Mouse (Mus musculus): ENCODE results near the gene Zfp638. TPM values are rescaled to one million over a fixed set of nuclear protein-coding genes. Genes with fewer than 3 reads are reported as not detected.
"Not testable (repeated sequence)": the region's sequence is repeated elsewhere in the genome, so short reads cannot be mapped to it uniquely, and the experiment has no call there.

The Zfp638 gene
- polyA plus RNA-seq, 1 experiment from 2014 or later: 50.8 TPM

DNA sequence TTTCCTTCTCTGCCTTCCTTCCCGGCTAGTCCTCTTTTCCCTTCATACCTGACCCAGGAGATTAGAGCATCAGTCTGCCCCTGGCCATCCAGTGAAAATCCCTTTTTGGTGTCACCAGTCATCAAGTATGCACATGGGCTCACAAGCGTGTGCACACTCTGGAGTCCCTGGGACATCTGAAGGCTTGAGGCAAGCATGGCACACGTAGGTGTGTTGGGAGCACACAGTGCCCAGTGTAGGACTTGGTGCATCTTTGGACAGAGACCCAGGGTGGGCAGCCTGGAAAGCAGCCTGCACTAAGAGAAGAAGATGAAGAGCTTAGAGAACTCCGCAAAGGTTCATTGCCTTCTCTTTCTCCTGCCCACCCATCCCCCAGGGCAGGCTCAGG is 143.0 kb downstream of the Zfp638 start:
- DNase-seq (ENCODE audit: low spot score): no peak

DNA sequence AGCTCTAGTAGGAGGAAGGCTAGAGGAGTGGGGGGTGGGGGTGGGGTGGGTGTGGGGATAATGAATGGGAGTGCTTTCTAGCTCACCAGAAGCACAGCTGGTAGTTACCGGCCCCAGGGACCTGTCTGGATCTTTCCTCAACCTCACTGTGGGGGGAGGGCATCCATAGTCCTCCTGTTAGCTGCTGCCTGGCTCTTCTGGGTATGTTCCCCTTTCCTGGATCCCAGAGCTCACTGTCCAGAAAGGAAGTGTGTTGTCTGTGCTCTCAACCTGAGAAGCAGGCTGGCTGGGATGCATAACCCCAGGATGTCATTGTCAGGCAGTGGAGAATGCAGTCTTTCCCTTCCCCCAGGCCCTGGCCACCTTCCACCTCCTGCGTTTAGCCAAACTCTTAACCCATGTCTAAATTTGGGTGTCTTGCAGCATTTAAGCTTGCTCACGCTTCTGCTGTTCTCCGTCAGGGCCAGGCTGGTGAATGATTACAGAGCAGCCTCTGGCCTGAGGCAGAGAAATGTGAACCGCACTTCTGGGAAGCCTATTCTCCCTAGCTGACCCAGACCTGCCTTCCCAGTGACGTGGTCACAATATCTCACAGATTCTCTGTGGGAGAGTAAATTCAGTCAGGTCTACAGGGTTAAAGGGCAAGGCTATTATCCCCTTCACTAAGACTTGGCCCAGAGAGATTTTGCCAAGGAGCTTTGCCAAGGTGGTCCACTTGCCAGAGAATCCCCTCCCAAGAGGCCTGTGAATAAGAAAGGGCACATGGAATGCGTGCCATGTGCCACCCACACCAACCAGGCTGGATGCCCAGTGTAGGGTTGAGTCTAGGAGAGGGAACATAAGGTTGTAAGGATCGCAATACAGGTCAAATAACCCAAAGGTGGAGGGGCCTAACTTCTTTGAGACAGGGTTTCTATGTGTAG is 143.7 kb downstream of the Zfp638 start:
- DNase-seq (ENCODE audit: low spot score): no peak

DNA sequence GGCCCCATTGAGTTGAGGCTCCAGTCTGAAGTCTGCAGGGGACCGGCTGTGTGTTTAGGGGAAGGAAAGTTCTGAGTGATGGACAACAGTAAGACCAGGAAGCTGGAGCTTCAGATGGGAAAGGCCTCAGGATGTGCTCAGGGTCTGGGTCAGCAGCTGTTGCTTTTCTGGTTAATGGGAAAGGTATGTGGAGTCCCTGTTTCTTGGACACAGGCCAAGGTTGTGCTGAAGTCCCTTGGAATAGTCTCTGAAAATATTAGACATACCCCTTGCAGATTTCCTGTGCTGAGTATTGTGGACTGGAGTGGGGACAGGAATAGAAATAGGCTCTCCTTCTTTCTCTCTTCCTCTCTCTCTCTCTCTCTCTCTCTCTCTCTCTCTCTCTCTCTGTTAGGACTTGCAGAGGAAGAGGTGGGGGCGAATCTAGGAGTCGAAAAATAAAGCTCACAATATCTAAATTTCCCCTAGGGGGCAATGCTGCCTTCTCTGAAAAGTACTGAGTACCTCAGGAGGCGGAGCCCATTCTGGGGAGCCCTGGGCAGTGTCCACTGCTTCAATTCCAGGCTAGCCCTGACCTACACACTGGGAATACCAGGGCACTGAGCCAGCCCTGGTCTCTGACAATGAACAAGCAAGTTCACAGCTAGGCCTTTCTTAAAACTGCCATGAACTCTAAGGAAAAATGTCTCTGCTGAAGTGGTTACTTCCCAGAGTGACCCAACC is 148.2 kb downstream of the Zfp638 start:
- DNase-seq (ENCODE audit: low spot score): not testable (repeated sequence)

DNA sequence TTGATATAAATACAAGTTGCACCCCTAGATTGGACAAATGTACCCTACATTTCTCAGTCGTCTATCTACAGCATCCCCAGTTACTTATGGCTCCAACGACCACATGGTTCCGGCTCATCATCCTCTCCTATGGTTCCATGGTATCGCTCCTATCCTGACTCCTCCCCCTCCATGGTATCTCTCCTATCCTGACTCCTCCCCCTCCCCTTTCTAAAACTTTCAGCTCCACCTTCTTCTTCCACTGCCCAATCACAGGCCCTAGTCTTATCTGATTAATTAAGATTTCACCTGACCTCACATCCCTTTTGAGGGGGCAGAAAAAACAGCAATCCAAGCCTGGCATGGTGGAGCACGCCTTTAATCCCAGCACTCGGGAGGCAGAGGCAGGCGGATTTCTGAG is 149.9 kb downstream of the Zfp638 start:
- no peak for DNase-seq (ENCODE audit: low spot score)

DNA sequence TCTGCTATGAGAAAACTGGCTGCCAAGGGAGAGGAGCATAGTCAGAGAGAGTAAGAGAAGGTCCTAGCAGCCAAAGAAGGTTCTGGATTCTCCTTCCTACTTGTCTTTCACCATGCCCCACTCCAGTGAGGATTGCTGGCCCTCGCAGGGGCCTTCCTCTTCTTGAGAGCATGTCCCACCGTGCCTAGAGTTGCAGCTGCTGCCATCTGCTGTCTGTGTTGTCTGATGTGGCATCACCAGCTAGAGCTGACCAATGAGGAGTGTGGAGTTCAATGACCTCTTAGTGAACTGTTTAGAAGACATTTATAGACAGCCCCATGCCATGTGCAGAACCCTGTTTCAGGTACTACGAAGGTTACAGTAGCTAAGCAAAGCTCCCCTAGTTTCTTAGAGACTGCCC is 150.5 kb downstream of the Zfp638 start:
- DNase-seq (ENCODE audit: low spot score): no peak

DNA sequence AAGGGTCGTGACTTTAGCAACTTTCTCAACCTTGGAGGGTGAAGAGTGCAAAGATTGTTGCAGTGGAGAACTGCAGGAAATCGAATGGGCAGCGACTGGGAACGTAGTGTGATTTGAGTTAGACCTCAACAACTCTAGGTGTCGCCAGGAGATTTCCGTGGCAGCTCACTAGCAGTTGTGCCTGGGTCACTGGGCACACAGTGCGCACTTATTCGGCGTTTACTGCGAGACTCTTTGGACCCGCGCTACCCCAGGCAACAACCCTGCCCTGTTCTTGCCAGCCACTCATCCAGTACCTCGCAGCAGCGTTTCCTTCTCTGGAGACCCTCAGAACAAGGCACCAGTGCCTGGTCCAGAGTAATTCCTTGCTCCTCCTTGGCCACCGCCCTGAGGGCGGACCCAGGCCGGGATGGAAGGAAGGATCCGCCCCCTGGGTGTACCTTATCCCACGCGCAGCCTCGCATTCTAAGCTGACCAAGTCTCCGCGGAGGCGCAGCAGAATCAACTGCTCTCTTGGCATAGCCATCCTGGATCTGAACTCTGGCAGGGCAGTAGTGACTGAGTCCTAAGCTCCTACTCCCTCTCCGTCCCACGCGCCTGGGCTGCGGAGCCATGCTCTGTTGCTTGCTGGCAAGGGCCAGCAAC is 152.1 kb downstream of the Zfp638 start:
- no peak for DNase-seq (ENCODE audit: low spot score)

DNA sequence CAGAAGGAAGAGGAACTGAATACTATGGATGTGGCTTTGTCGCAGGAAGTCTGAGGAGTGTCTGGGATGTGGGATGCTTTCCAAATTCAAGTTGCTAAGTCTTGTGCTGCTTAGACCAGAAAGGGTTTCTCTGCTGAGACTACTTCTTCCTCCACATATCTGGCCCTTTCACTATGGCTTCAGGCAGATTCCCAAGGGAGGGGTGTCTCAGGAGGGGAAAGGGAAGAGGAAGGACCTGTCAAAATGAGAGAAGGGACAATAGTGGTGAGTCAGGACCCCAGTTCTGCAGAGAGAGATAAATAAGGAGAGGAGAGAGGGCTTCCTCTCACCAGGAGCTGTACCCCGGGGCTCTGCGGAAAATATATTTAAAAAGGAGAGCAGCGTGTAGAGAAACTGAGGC is 153.1 kb downstream of the Zfp638 start:
- DNase-seq (ENCODE audit: low spot score): no peak

DNA sequence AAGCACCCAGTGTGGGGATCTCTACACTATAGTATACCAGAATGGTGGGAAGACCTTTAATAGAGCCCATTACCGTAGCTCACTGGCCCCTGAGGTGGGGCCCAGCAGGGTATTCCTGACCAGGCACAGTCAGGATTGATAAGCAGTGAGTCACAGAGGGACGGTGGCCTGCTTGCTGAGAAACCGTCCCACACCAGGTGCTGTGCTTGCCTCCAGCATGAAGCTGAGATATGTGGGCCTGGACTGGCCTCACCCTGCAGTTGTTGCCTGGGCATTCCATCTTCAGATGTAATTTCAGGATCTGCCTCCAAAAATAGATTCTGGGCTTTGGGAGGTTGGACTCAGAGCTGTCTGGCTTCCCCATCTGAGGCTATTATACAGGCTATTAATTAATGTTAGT is 155.1 kb downstream of the Zfp638 start:
- no peak for DNase-seq (ENCODE audit: low spot score)

DNA sequence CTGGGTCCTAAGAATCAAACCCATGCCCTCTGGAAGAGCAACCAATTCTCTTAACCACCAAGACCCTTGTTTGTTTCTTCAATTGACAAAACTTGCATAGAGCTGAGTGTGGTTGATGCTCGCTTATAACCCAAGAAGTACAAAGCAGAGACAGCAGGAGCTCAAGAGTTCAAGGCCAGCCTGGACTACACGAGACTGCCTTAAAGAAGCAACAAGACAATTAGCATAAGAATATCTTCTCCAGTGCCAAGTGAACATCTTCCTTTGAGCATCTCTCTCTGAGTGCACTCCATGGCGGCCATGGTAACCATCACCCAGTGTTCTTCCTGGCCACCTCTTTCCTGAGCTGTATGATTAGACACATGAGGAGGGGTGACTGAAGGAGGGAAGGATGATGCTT is 158.7 kb downstream of the Zfp638 start:
- DNase-seq (ENCODE audit: low spot score): no peak

DNA sequence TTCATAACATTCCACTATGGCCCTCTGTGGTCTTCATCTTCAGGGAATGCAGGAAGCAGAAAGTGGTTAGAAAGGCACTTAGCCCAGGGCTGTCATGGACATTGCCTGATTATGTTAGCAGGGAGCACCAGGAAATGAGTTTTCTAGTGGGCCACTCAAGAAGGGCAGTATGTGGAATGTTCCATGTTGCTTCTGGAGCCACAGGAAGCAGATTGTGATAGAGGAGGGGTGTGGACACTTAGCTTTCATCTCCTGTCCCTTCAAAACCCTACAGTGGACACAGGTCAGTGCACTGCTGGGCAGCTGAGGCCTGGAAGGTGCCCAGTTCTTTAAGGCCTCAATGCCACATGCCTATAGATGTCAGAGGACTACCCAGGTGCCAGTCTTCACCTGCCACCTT is 161.9 kb downstream of the Zfp638 start:
- DNase-seq (ENCODE audit: low spot score): no peak

DNA sequence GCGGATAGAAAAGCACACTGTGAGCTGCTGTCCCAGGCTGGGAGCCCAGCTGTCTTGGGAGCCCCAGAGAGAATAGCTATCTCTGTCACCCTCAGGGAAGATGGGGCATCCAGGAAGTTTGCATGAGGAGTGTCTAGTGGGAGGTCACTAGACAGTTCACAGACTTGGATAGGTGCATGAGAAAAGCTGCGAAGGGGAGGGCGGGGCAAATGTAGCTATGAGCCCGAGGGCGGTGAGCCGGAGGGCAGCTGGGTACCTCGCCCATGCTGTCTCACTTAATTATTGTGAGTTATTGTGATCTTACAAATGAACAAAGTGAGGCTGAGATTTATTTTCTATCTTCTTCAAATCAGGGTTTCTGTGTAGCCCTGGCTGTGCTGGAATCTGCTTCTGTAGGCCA is 162.9 kb downstream of the Zfp638 start:
- DNase-seq (ENCODE audit: low spot score): no peak

DNA sequence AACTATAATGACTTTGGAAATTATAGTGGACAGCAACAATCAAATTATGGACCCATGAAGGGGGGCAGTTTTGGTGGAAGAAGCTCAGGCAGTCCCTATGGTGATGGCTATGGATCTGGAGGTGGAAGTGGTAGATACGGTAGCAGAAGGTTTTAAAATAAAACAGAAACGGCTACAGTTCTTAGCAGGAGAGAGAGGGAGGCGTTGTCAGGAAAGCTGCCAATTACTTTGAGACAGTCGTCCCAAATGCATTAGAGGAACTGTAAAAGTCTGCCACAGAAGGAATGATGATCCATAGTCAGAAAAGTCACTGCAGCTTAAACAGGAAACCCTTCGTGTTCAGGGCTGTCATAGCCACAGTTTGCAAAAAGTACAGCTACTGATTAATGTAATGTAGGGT is 165.6 kb downstream of the Zfp638 start:
- not testable (repeated sequence) for DNase-seq (ENCODE audit: low spot score)

Other genes with a start within 250 kb of the Zfp638 start
- gene Clec4f, start 210.9 kb upstream of the Zfp638 start, polyA plus RNA-seq (2015; fragmentation: Nextera tagmentation; extraction: Ambion mirVana): 0.53 and 0.88 TPM in 2 replicates
- gene Cd207, start 189.3 kb upstream of the Zfp638 start, polyA plus RNA-seq (2015; fragmentation: Nextera tagmentation; extraction: Ambion mirVana): 1.1 and 1.2 TPM in 2 replicates
- not detected in 2 replicates for gene Vax2, start 155.8 kb upstream of the Zfp638 start, polyA plus RNA-seq (2015; fragmentation: Nextera tagmentation; extraction: Ambion mirVana)
- gene Atp6v1b1, start 124.1 kb upstream of the Zfp638 start, polyA plus RNA-seq (2015; fragmentation: Nextera tagmentation; extraction: Ambion mirVana): 0.08 and 0.22 TPM in 2 replicates
- 0.10 TPM in 1 of 2 replicates, not detected in the other for gene Ankrd53, start 104.5 kb upstream of the Zfp638 start, polyA plus RNA-seq (2015; fragmentation: Nextera tagmentation; extraction: Ambion mirVana)
- gene Tex261, start 91.3 kb upstream of the Zfp638 start, polyA plus RNA-seq (2015; fragmentation: Nextera tagmentation; extraction: Ambion mirVana): 121 and 127 TPM in 2 replicates
- gene Nagk, start 72.1 kb upstream of the Zfp638 start, polyA plus RNA-seq (2015; fragmentation: Nextera tagmentation; extraction: Ambion mirVana): 42.1 and 43.5 TPM in 2 replicates
- 14.5 and 15.2 TPM in 2 replicates for gene Paip2b, start 35.4 kb upstream of the Zfp638 start, polyA plus RNA-seq (2015; fragmentation: Nextera tagmentation; extraction: Ambion mirVana)
- 3.9 TPM in 2 replicates for gene Dysf, start 141.5 kb downstream of the Zfp638 start, polyA plus RNA-seq (2015; fragmentation: Nextera tagmentation; extraction: Ambion mirVana)